ENCODE assay signal across 14 mouse cellular contexts in genomic region chr10:79842322-79842721, GRCm38 (mm10). TPM values are rescaled to one million over a fixed set of nuclear protein-coding genes. Genes with fewer than 3 reads are reported as not detected.
DNase-seq lines count a peak whose midpoint lies in the region; ATAC-seq lines count a peak whose summit lies in the region.
"Had no signal": no experiment of that assay in that cellular context is flagged by ENCODE, and none has a peak within 500 bp of the region (broad histone marks: within the 10 kb centered on the region; RNA-seq: fewer than 3 reads in every experiment).

No protein-coding gene starts in this region.

- 0 out of 2 replicates have a peak overlapping the region, but pooled peaks have one; percentile 2 for H3K27ac ChIP-seq in forebrain, embryonic 12.5 days
- H3K27ac ChIP-seq in forebrain, embryonic 15.5 days (replicated peaks) = no peak overlapping the region; the same call in 1 of the 2 replicates
- peak overlapping the region; percentile 78 for H3K27ac ChIP-seq in kidney, embryonic 15.5 days
- peak overlapping the region; percentile 1; the same call in 1 of the 2 replicates for H3K27ac ChIP-seq in embryonic facial prominence, embryonic 15.5 days (replicated peaks)

- no peaks in the 10 kb centered on the region for H3K27me3 ChIP-seq in forebrain, embryonic 12.5 days
- H3K27me3 ChIP-seq in forebrain, embryonic 15.5 days = no peaks in the 10 kb centered on the region
- no peaks in the 10 kb centered on the region for H3K27me3 ChIP-seq in kidney, embryonic 15.5 days
- H3K27me3 ChIP-seq in embryonic facial prominence, embryonic 15.5 days = no peaks in the 10 kb centered on the region
- H3K27me3 ChIP-seq: heart, embryonic 15.5 days had no signal

- no peak for ATAC-seq in forebrain, embryonic 12.5 days (ENCODE audit: low FRiP score)
- no peak for ATAC-seq in forebrain, embryonic 15.5 days (replicated peaks)
- no peak for ATAC-seq in kidney, embryonic 15.5 days (replicated peaks; ENCODE audit: low FRiP score)
- ATAC-seq in embryonic facial prominence, embryonic 15.5 days (ENCODE audit: insufficient number of reproducible peaks, low FRiP score, low TSS enrichment, low read depth) = no peak

- no peak for DNase-seq in kidney, postnatal 10 days
- DNase-seq in 3134 (ENCODE audit: extremely low read depth, insufficient read length, low spot score) = peak; percentile 53
- no peak for DNase-seq in right cerebral cortex, postnatal 14 days
- DNase-seq in spleen, adult 12 weeks (ENCODE audit: low spot score) = no peak
- DNase-seq: adrenal gland, adult 2 months; B cell, adult 2 months; gastrocnemius, postnatal 10 days; kidney, postnatal 14 days; thymus, adult 2 months had no signal

- no peak overlapping the region for H3K9ac ChIP-seq in forebrain, embryonic 12.5 days
- H3K9ac ChIP-seq in forebrain, embryonic 15.5 days (replicated peaks) = no peak overlapping the region
- no peak overlapping the region for H3K9ac ChIP-seq in kidney, embryonic 15.5 days
- H3K9ac ChIP-seq in embryonic facial prominence, embryonic 15.5 days = no peak overlapping the region
- H3K9ac ChIP-seq: heart, embryonic 15.5 days had no signal

- no peaks in the 10 kb centered on the region for H3K36me3 ChIP-seq in forebrain, embryonic 12.5 days (replicated peaks)
- H3K36me3 ChIP-seq in forebrain, embryonic 15.5 days = no peaks in the 10 kb centered on the region
- no peaks in the 10 kb centered on the region for H3K36me3 ChIP-seq in kidney, embryonic 15.5 days
- no peaks in the 10 kb centered on the region for H3K36me3 ChIP-seq in embryonic facial prominence, embryonic 15.5 days
- H3K36me3 ChIP-seq: heart, embryonic 15.5 days had no signal

- H3K9me3 ChIP-seq in forebrain, embryonic 12.5 days = no peaks in the 10 kb centered on the region
- H3K9me3 ChIP-seq in forebrain, embryonic 15.5 days = no peaks in the 10 kb centered on the region
- no peaks in the 10 kb centered on the region for H3K9me3 ChIP-seq in kidney, embryonic 15.5 days (replicated peaks)
- no peaks in the 10 kb centered on the region for H3K9me3 ChIP-seq in embryonic facial prominence, embryonic 15.5 days (replicated peaks)
- H3K9me3 ChIP-seq: heart, embryonic 15.5 days had no signal

- peaks cover 29% of the 10 kb centered on the region for H3K4me1 ChIP-seq in forebrain, embryonic 12.5 days
- peaks cover 17% of the 10 kb centered on the region for H3K4me1 ChIP-seq in forebrain, embryonic 15.5 days
- peaks cover 66% of the 10 kb centered on the region for H3K4me1 ChIP-seq in kidney, embryonic 15.5 days
- H3K4me1 ChIP-seq in embryonic facial prominence, embryonic 15.5 days = peaks cover 30% of the 10 kb centered on the region

- 83% methylated on average over 3 of the region's 3 CpGs for WGBS in forebrain, embryonic 12.5 days
- WGBS in forebrain, embryonic 15.5 days = 74% methylated on average over 3 of the region's 3 CpGs
- 71% methylated on average over 3 of the region's 3 CpGs for WGBS in kidney, embryonic 15.5 days
- 66% methylated on average over 3 of the region's 3 CpGs for WGBS in embryonic facial prominence, embryonic 15.5 days

- H3K4me2 ChIP-seq in forebrain, embryonic 12.5 days = no peak overlapping the region
- no peak overlapping the region for H3K4me2 ChIP-seq in forebrain, embryonic 15.5 days (replicated peaks)
- H3K4me2 ChIP-seq in kidney, embryonic 15.5 days = no peak overlapping the region
- no peak overlapping the region for H3K4me2 ChIP-seq in embryonic facial prominence, embryonic 15.5 days (replicated peaks)

- H3K4me3 ChIP-seq in forebrain, embryonic 12.5 days (replicated peaks) = no peak overlapping the region
- H3K4me3 ChIP-seq in forebrain, embryonic 15.5 days = no peak overlapping the region
- H3K4me3 ChIP-seq in kidney, embryonic 15.5 days (replicated peaks) = no peak overlapping the region
- no peak overlapping the region for H3K4me3 ChIP-seq in embryonic facial prominence, embryonic 15.5 days (replicated peaks)

RNA-seq across cellular contexts. Expression of gene Ptbp1, which starts 11.9 kb away (rescaled TPM):
- polyA plus RNA-seq in forebrain, embryonic 12.5 days (2016; fragmentation: Nextera tagmentation; extraction: Ambion mirVana) = 223 TPM in 2 replicates
- 108 and 120 TPM in 2 replicates for polyA plus RNA-seq in forebrain, embryonic 15.5 days (2015; fragmentation: Nextera tagmentation; extraction: Ambion mirVana)
- 398 and 438 TPM in 2 replicates for polyA plus RNA-seq in kidney, embryonic 15.5 days (2015; fragmentation: Nextera tagmentation; extraction: Ambion mirVana)
- 299 and 325 TPM in 2 replicates for polyA plus RNA-seq in embryonic facial prominence, embryonic 15.5 days (2015; fragmentation: Nextera tagmentation; extraction: Ambion mirVana)

RNA-seq across cellular contexts. Expression of gene Misp, which starts 21.5 kb away (rescaled TPM):
- 0.81 and 1.1 TPM in 2 replicates for polyA plus RNA-seq in forebrain, embryonic 12.5 days (2016; fragmentation: Nextera tagmentation; extraction: Ambion mirVana)
- polyA plus RNA-seq in forebrain, embryonic 15.5 days (2015; fragmentation: Nextera tagmentation; extraction: Ambion mirVana) = 0.66 and 0.68 TPM in 2 replicates
- polyA plus RNA-seq in kidney, embryonic 15.5 days (2015; fragmentation: Nextera tagmentation; extraction: Ambion mirVana) = 14.9 and 15.2 TPM in 2 replicates
- 5.4 and 7.8 TPM in 2 replicates for polyA plus RNA-seq in embryonic facial prominence, embryonic 15.5 days (2015; fragmentation: Nextera tagmentation; extraction: Ambion mirVana)

RNA-seq across cellular contexts. Expression of gene Prtn3, which starts 32.0 kb away (rescaled TPM):
- polyA plus RNA-seq in forebrain, embryonic 12.5 days (2016; fragmentation: Nextera tagmentation; extraction: Ambion mirVana) = 14.8 and 16.2 TPM in 2 replicates
- polyA plus RNA-seq in forebrain, embryonic 15.5 days (2015; fragmentation: Nextera tagmentation; extraction: Ambion mirVana) = 13.5 and 15.0 TPM in 2 replicates
- 7.4 and 8.3 TPM in 2 replicates for polyA plus RNA-seq in kidney, embryonic 15.5 days (2015; fragmentation: Nextera tagmentation; extraction: Ambion mirVana)
- 4.3 and 5.6 TPM in 2 replicates for polyA plus RNA-seq in embryonic facial prominence, embryonic 15.5 days (2015; fragmentation: Nextera tagmentation; extraction: Ambion mirVana)

RNA-seq across cellular contexts. Expression of gene Plppr3, which starts 32.1 kb away (rescaled TPM):
- 223 and 250 TPM in 2 replicates for polyA plus RNA-seq in forebrain, embryonic 12.5 days (2016; fragmentation: Nextera tagmentation; extraction: Ambion mirVana)
- 405 and 410 TPM in 2 replicates for polyA plus RNA-seq in forebrain, embryonic 15.5 days (2015; fragmentation: Nextera tagmentation; extraction: Ambion mirVana)
- 62.1 and 74.5 TPM in 2 replicates for polyA plus RNA-seq in kidney, embryonic 15.5 days (2015; fragmentation: Nextera tagmentation; extraction: Ambion mirVana)
- polyA plus RNA-seq in embryonic facial prominence, embryonic 15.5 days (2015; fragmentation: Nextera tagmentation; extraction: Ambion mirVana) = 59.9 and 68.2 TPM in 2 replicates

RNA-seq across cellular contexts. Expression of gene Elane, which starts 43.7 kb away (rescaled TPM):
- polyA plus RNA-seq in forebrain, embryonic 12.5 days (2016; fragmentation: Nextera tagmentation; extraction: Ambion mirVana) = not detected in 2 replicates
- 0.19 TPM in 1 of 2 replicates, not detected in the other for polyA plus RNA-seq in forebrain, embryonic 15.5 days (2015; fragmentation: Nextera tagmentation; extraction: Ambion mirVana)
- polyA plus RNA-seq in kidney, embryonic 15.5 days (2015; fragmentation: Nextera tagmentation; extraction: Ambion mirVana) = 2.6 and 3.4 TPM in 2 replicates
- 0.28 and 0.85 TPM in 2 replicates for polyA plus RNA-seq in embryonic facial prominence, embryonic 15.5 days (2015; fragmentation: Nextera tagmentation; extraction: Ambion mirVana)
